8 mouse cellular contexts compared by ENCODE assay signal in the genomic region with DNA sequence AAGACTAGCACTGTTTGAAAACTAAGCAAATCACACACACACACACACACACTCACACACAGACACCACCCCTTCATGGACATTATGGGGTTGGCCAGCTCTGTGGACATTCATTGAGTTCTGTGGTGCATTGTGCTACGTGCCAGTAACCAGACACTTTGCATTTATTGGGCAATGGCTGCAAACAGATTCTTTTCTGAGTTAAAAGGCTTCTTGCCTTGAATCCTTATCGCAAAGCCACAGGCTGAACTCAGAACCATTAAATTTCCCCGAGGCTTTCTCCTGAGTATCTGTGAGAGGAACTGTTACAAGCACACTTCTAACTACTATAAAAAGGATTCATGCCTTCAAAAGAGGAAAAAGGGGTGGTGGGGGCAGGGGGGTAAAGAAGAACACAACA. TPM values are rescaled to one million over a fixed set of nuclear protein-coding genes. Genes with fewer than 3 reads are reported as not detected.
DNase-seq lines count a peak whose midpoint lies in the region; ATAC-seq and TF ChIP-seq lines count a peak whose summit lies in the region.

No protein-coding gene starts in this region.

- no peaks in the 10 kb centered on the region for H3K36me3 ChIP-seq in kidney, embryonic 14.5 days (ENCODE audit: control insufficient read depth, insufficient read depth, low read length)
- no peaks in the 10 kb centered on the region for H3K36me3 ChIP-seq in liver, embryonic 14.5 days (replicated peaks; ENCODE audit: control insufficient read depth, insufficient read depth, low read depth)

- no peak for TF ChIP-seq CTCF in bone marrow, adult 2 months (IDR thresholded peaks at IDR 0.05; ENCODE audit: control insufficient read depth, insufficient read depth, low read length)
- no peak for TF ChIP-seq CTCF in liver, embryonic 14.5 days (IDR thresholded peaks at IDR 0.05; ENCODE audit: low read depth)

- no peaks in the 10 kb centered on the region for H3K27me3 ChIP-seq in kidney, embryonic 14.5 days (ENCODE audit: control insufficient read depth, insufficient read depth, low read length)
- no peaks in the 10 kb centered on the region for H3K27me3 ChIP-seq in liver, embryonic 14.5 days (ENCODE audit: control insufficient read depth, insufficient read depth, low read length)

- no peak overlapping the region for H3K9ac ChIP-seq in kidney, embryonic 14.5 days (ENCODE audit: low read depth, low read length)
- no peak overlapping the region for H3K9ac ChIP-seq in liver, embryonic 14.5 days (replicated peaks)

- no peak overlapping the region for H3K4me2 ChIP-seq in kidney, embryonic 14.5 days (replicated peaks; ENCODE audit: low read depth, low read length)
- peak overlapping the region; percentile 77 for H3K4me2 ChIP-seq in liver, embryonic 14.5 days (ENCODE audit: low read depth)

- H3K4me1 ChIP-seq in kidney, embryonic 14.5 days (ENCODE audit: control insufficient read depth, insufficient read depth, low read length), result peaks cover 12% of the 10 kb centered on the region; the same call in 1 of the 2 replicates
- no peaks in the 10 kb centered on the region; the same call in 1 of the 2 replicates for H3K4me1 ChIP-seq in bone marrow, adult 2 months (ENCODE audit: control insufficient read depth, insufficient read depth, low read length)
- H3K4me1 ChIP-seq in liver, embryonic 14.5 days (replicated peaks; ENCODE audit: control insufficient read depth in 2 of 2, insufficient read depth in 2 of 2, low read length in 1 of 2), result peaks cover 22 to 33% of the 10 kb centered on the region in 2 experiments

- 0 out of 2 replicates have a peak, but pooled peaks have one; percentile 14 for ATAC-seq in kidney, embryonic 14.5 days (ENCODE audit: low FRiP score, low TSS enrichment)
- peak; percentile 16; the same call in 1 of the 2 replicates for ATAC-seq in liver, embryonic 14.5 days (ENCODE audit: insufficient read depth)

- peak; percentile 24 for DNase-seq in adrenal gland, adult 2 months
- no peak for DNase-seq in adrenal gland, postnatal 10 days
- DNase-seq in kidney, postnatal 4 days, result no peak
- DNase-seq in liver, embryonic 14.5 days (ENCODE audit: low read depth in 3 of 3, low spot score in 3 of 3), result peak in 2 of 3 experiments; percentile 18 to 31
- no peak for DNase-seq in spleen, postnatal 4 days (ENCODE audit: low spot score in 2 of 2)
- DNase-seq in testis, postnatal 14 days (ENCODE audit: low spot score), result no peak

- H3K9me3 ChIP-seq in kidney, embryonic 14.5 days (ENCODE audit: control insufficient read depth, low read length), result no peaks in the 10 kb centered on the region
- H3K9me3 ChIP-seq in liver, embryonic 14.5 days (ENCODE audit: control insufficient read depth, low read length), result no peaks in the 10 kb centered on the region

- TF ChIP-seq POLR2A in bone marrow, adult 2 months (IDR thresholded peaks at IDR 0.05; ENCODE audit: borderline replicate concordance, control insufficient read depth, low read depth, low read length), result no peak

- no peak; the same call in 1 of the 2 replicates for TF ChIP-seq EP300 in liver, embryonic 14.5 days (IDR thresholded peaks at IDR 0.05; ENCODE audit: low read depth)

- H3K27ac ChIP-seq in kidney, embryonic 14.5 days (ENCODE audit: low read depth, low read length), result no peak overlapping the region
- H3K27ac ChIP-seq in bone marrow, adult 2 months (ENCODE audit: control insufficient read depth, insufficient read depth, low read depth, low read length, poor library complexity), result peak overlapping the region; percentile 15; the same call in 1 of the 2 replicates
- H3K27ac ChIP-seq in liver, embryonic 14.5 days, result peak overlapping the region; percentile 11

- WGBS in kidney, embryonic 14.5 days, result 31% methylated on average over 3 of the region's 3 CpGs
- 10% methylated on average over 3 of the region's 3 CpGs for WGBS in bone marrow, adult 2 months
- WGBS in liver, embryonic 14.5 days (ENCODE audit: insufficient replicate concordance), result 15% methylated on average over 3 of the region's 3 CpGs

- no peak overlapping the region for H3K4me3 ChIP-seq in kidney, embryonic 14.5 days (ENCODE audit: low read length)
- no peak overlapping the region for H3K4me3 ChIP-seq in bone marrow, adult 2 months (replicated peaks; ENCODE audit: control insufficient read depth, low read depth, low read length)
- H3K4me3 ChIP-seq in liver, embryonic 14.5 days (ENCODE audit: insufficient read depth in 1 of 2, low read depth in 2 of 2, low read length in 2 of 2), result no peak overlapping the region

RNA-seq across cellular contexts. Expression of gene Atp2c1, which starts 5.1 kb away (rescaled TPM):
- 10 to 100 TPM; 85.5 to 90.5 TPM for total RNA-seq in adrenal gland, adult 2 months (2021)
- 53.6 and 54.5 TPM in 2 replicates for polyA plus RNA-seq in adrenal gland, adult 2 months (2012; rRNA removed)
- total RNA-seq in adrenal gland, postnatal 10 days (2021), result 10 to 100 TPM; 54.7 to 63.4 TPM
- polyA plus RNA-seq in kidney, embryonic 14.5 days (2014; fragmentation: Nextera tagmentation; extraction: Ambion mirVana), result 33.7 and 62.9 TPM in 2 replicates
- polyA plus RNA-seq in bone marrow, adult 2 months (2011; ENCODE audit: insufficient read depth, insufficient read length, low replicate concordance, missing spikeins), result 19.6 and 35.5 TPM in 2 replicates
- 8.2 and 11.2 TPM in 2 replicates for polyA plus RNA-seq in liver, embryonic 14.5 days (2012; rRNA removed)
- 16.8 and 19.4 TPM in 2 replicates for polyA plus RNA-seq in liver, embryonic 14.5 days (2014; fragmentation: Nextera tagmentation; extraction: Ambion mirVana)

Comparison
In these comparisons a context has a peak if more than half of its experiments do, and no peak if none do; other contexts are left out.
1. DNase-seq: peak in adrenal gland, adult 2 months (single experiment) and liver, embryonic 14.5 days (2 of 3); none in adrenal gland, postnatal 10 days (single experiment), kidney, postnatal 4 days (0 of 2), spleen, postnatal 4 days (0 of 2) and testis, postnatal 14 days (single experiment).